Mouse (Mus musculus): Measurements from ENCODE around the gene Map6.

DNA sequence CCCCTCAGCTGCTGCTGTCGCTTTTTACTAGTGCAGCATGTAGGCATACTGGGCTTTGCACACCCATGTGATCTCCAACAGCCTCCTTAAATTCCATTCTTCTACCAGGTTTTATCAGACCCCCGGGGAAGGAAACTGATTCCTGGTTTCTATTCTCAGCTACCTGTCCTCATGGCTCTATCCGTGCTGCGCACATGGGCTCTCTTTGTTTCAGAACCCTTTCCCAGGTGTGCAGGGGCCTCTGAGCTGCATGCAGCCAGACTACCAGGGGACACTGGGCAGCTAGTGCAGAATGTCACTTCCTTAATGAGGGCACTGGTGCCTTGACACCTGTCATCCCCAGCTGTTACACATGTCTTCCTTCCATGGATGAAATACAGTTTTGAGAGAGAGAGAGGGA lies 44.8 kb downstream of the Map6 start:
- no peak for TF ChIP-seq CTCF (IDR thresholded peaks at IDR 0.05; ENCODE audit: borderline replicate concordance, extremely low read depth, insufficient read depth, insufficient read length)
- no peak for TF ChIP-seq POLR2A (IDR thresholded peaks at IDR 0.05; ENCODE audit: borderline replicate concordance, extremely low read depth, insufficient read depth, insufficient read length, poor library complexity, severe bottlenecking)
